Mouse (Mus musculus) limb, embryonic 11.5 days (tissue): ENCODE data around the gene Fgf12. TPM values are rescaled to one million over a fixed set of nuclear protein-coding genes. Genes with fewer than 3 reads are reported as not detected.

Experiments
- ATAC-seq: fragments of 200-750 bp; cut with Nextera tagmentation; 2 replicates; pipeline ENCODE4 v1.8.0; 2017; ENCODE audit warnings: low read depth; ENCODE audit not compliant: insufficient number of reproducible peaks, low FRiP score, low TSS enrichment
- DNase-seq: peaks from one replicate; pipeline ENCODE4 v3.0.0-alpha.2; 2015; ENCODE audit warnings: low spot score
- H3K27ac ChIP-seq: fragments of 300-500 bp; sonication (generic); replicated peaks from 2 replicates; pipeline ENCODE4 v1.5.1; 2014; ENCODE audit warnings: low read depth, mild to moderate bottlenecking, low read length
- H3K27me3 ChIP-seq: fragments of 300-500 bp; sonication (generic); 2 replicates; pipeline ENCODE4 v1.6.1; 2014; ENCODE audit warnings: mild to moderate bottlenecking, low read length, mixed read lengths; ENCODE audit not compliant: control insufficient read depth, insufficient read depth
- H3K36me3 ChIP-seq: fragments of 300-500 bp; sonication (generic); 2 replicates; pipeline ENCODE4 v1.6.1; 2014; ENCODE audit warnings: mild to moderate bottlenecking, low read length, moderate library complexity, mixed read lengths; ENCODE audit not compliant: control insufficient read depth, insufficient read depth
- H3K4me1 ChIP-seq: fragments of 300-500 bp; sonication (generic); 2 replicates; pipeline ENCODE4 v1.6.1; 2014; ENCODE audit warnings: low read length, mixed read lengths; ENCODE audit not compliant: control insufficient read depth, insufficient read depth
- H3K4me2 ChIP-seq: fragments of 300-500 bp; sonication (generic); 2 replicates; pipeline ENCODE4 v1.6.1; 2014; ENCODE audit warnings: low read depth, mild to moderate bottlenecking, moderate library complexity; ENCODE audit not compliant: severe bottlenecking
- H3K4me3 ChIP-seq: fragments of 300-500 bp; sonication (generic); 2 replicates; pipeline ENCODE4 v1.5.1; 2014; ENCODE audit warnings: low read depth, low read length
- H3K9ac ChIP-seq: fragments of 300-500 bp; sonication (generic); 2 replicates; pipeline ENCODE4 v1.6.1; 2014; ENCODE audit warnings: mild to moderate bottlenecking, low read length
- H3K9me3 ChIP-seq: fragments of 300-500 bp; sonication (generic); 2 replicates; pipeline ENCODE4 v1.6.1; 2016; ENCODE audit warnings: low read length; ENCODE audit not compliant: control insufficient read depth
- WGBS: fragments of 180-500 bp; shearing (Covaris S2); extraction: QIAGEN DNeasy Blood & Tissue Kit; methylation state at CpG from one replicate; pipeline ENCODE4 v1.1.7; 2014; 5-methylcytosine and 5-hydroxymethylcytosine counted together
- polyA plus RNA-seq: library from polyadenylated mRNA; unstranded; fragments of >200 nt; fragmentation: Nextera tagmentation; extraction: Ambion mirVana; gene quantifications from 2 replicates; pipeline ENCODE4 v1.2.1, GENCODE M21; 2014

The Fgf12 gene
- 1.0 and 2.5 TPM in 2 replicates for polyA plus RNA-seq

GRCm38 (mm10) chr16:28752638-28753118, at the start of gene Fgf12:
Fgf12 (minus strand) TSS chr16:28753068.
- Histone ChIP-seq H3K4me2 (peak within 1 kb of the TSS; percentile 65), H3K27me3 (no peaks in the 10 kb centered on the region), H3K9me3 (no peaks in the 10 kb centered on the region), H3K4me1 (peaks cover 3% of the 10 kb centered on the region; the same call in 1 of the 2 replicates), H3K9ac (0 out of 2 replicates have a peak within 1 kb of the TSS, but pooled peaks have one; percentile 34), H3K4me3 (peak within 1 kb of the TSS; percentile 29), H3K27ac (no peak within 1 kb of the TSS), H3K36me3 (no peaks in the 10 kb centered on the region)
- ATAC-seq (no peak), DNase-seq (peak; percentile 32)
- 2% methylated on average over 16 of the region's 16 CpGs for WGBS

- no peaks in the 10 kb centered on the region for H3K36me3 ChIP-seq
- H3K4me2 ChIP-seq = no peak overlapping the region
- H3K27me3 ChIP-seq = no peaks in the 10 kb centered on the region
- DNase-seq (peak; percentile 71), ATAC-seq (no peak)
- H3K27ac ChIP-seq = no peak overlapping the region
- H3K9ac ChIP-seq = no peak overlapping the region
- whole genome bisulfite sequencing = 4% methylated on average over 4 of the region's 4 CpGs
- H3K4me1 ChIP-seq = no peaks in the 10 kb centered on the region
- H3K9me3 ChIP-seq = no peaks in the 10 kb centered on the region
- H3K4me3 ChIP-seq = no peak overlapping the region
These were observed 40.2 kb upstream of the Fgf12 start for GRCm38 (mm10) chr16:28793115-28793514.

GRCm38 (mm10) chr16:28770276-28770675, 17.4 kb upstream of the Fgf12 start:
- Histone ChIP-seq H3K27ac (no peak overlapping the region), H3K9me3 (no peaks in the 10 kb centered on the region), H3K4me2 (no peak overlapping the region), H3K27me3 (no peaks in the 10 kb centered on the region), H3K4me3 (no peak overlapping the region), H3K36me3 (no peaks in the 10 kb centered on the region), H3K9ac (no peak overlapping the region), H3K4me1 (no peaks in the 10 kb centered on the region)
- no peak for ATAC-seq
- DNase-seq = no peak
- WGBS = 90% methylated on average over 2 of the region's 2 CpGs

- Histone ChIP-seq H3K36me3 (no peaks in the 10 kb centered on the region), H3K27ac (no peak overlapping the region), H3K27me3 (no peaks in the 10 kb centered on the region), H3K9me3 (no peaks in the 10 kb centered on the region), H3K4me1 (no peaks in the 10 kb centered on the region), H3K9ac (no peak overlapping the region), H3K4me3 (no peak overlapping the region), H3K4me2 (no peak overlapping the region)
- DNase-seq (no peak), ATAC-seq (no peak)
- 93% methylated on average over 4 of the region's 4 CpGs for WGBS
These were observed 8.6 kb upstream of the Fgf12 start for GRCm38 (mm10) chr16:28761417-28761976.

- H3K9ac ChIP-seq = 0 out of 2 replicates have a peak overlapping the region, but pooled peaks have one; percentile 34
- no peaks in the 10 kb centered on the region for H3K27me3 ChIP-seq
- WGBS = under 1% methylated on average over 33 of the region's 33 CpGs
- no peaks in the 10 kb centered on the region for H3K36me3 ChIP-seq
- ATAC-seq (peak; percentile 92), DNase-seq (peak; percentile 92)
- H3K27ac ChIP-seq = no peak overlapping the region
- H3K4me1 ChIP-seq = peaks cover 3% of the 10 kb centered on the region; the same call in 1 of the 2 replicates
- peak overlapping the region; percentile 65 for H3K4me2 ChIP-seq
- H3K4me3 ChIP-seq = peak overlapping the region; percentile 29
- no peaks in the 10 kb centered on the region for H3K9me3 ChIP-seq
These were observed 453 bp upstream of the Fgf12 start for GRCm38 (mm10) chr16:28753124-28753917.

- no peak overlapping the region for H3K27ac ChIP-seq
- H3K4me1 ChIP-seq = no peaks in the 10 kb centered on the region
- no peaks in the 10 kb centered on the region for H3K27me3 ChIP-seq
- ATAC-seq (no peak), DNase-seq (no peak)
- H3K9me3 ChIP-seq = no peaks in the 10 kb centered on the region
- no peaks in the 10 kb centered on the region for H3K36me3 ChIP-seq
- 79% methylated on average over 3 of the region's 3 CpGs for WGBS
- no peak overlapping the region for H3K9ac ChIP-seq
- H3K4me2 ChIP-seq = no peak overlapping the region
- H3K4me3 ChIP-seq = no peak overlapping the region
These were observed 18.4 kb downstream of the Fgf12 start for GRCm38 (mm10) chr16:28734461-28734860.

GRCm38 (mm10) chr16:28726792-28727191, 26.1 kb downstream of the Fgf12 start:
- Histone ChIP-seq H3K27me3 (no peaks in the 10 kb centered on the region), H3K36me3 (no peaks in the 10 kb centered on the region), H3K4me2 (no peak overlapping the region), H3K27ac (no peak overlapping the region), H3K4me1 (no peaks in the 10 kb centered on the region), H3K9me3 (no peaks in the 10 kb centered on the region), H3K4me3 (no peak overlapping the region), H3K9ac (no peak overlapping the region)
- no peak for DNase-seq
- ATAC-seq = no peak
- 81% methylated on average over 6 of the region's 6 CpGs for WGBS

- no peak for ATAC-seq
- no peak overlapping the region for H3K4me2 ChIP-seq
- no peak overlapping the region for H3K4me3 ChIP-seq
- no peaks in the 10 kb centered on the region for H3K4me1 ChIP-seq
- no peaks in the 10 kb centered on the region for H3K9me3 ChIP-seq
- 65% methylated on average over 3 of the region's 3 CpGs for WGBS
- H3K27ac ChIP-seq = no peak overlapping the region
- no peak overlapping the region for H3K9ac ChIP-seq
- no peaks in the 10 kb centered on the region for H3K36me3 ChIP-seq
- H3K27me3 ChIP-seq = no peaks in the 10 kb centered on the region
- DNase-seq = no peak
These were observed 46.2 kb downstream of the Fgf12 start for GRCm38 (mm10) chr16:28706623-28707022.
